Mouse (Mus musculus): Measurements from ENCODE around the gene Krt76.

Gene Krt76

DNA sequence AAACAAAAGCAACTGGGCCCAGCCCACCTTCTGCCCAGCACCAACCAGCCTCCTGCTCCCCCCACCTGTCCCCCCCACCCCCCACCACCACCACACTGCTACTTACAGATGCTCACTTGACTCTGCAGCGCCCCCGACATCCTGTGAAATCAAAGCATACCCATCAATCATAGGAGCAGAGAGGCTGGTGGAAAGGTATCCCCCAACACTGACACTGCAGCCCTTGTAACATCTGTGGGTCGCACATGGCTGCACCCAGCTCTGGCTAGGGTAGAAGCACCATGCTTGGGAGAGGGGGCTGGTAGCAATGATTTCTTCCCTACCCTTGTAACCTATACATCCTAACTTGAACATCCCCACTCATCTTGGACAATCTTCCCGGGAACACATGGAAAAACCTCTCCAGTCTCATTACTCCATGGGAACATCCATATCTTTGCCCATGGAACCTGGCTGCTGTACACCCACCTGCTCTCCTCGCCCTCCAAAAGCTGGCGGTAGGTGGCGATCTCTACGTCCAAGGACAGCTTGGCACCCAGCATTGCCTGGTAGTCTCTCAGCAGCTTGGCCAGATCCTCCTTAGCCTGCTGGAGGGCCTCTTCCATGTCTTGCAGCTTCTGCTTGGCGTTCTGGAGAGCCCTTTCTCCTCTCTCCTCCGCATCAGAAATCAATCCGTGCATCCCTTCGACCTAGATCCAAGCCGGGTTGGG lies 32.1 kb downstream of the Krt76 start:
- no peak for DNase-seq (ENCODE audit: extremely low read depth, insufficient read length, low spot score)

GRCm38 (mm10) chr15:101859735-101860170 lies 33.0 kb downstream of the Krt76 start:
- no peak for DNase-seq (ENCODE audit: extremely low read depth, insufficient read length, low spot score)

GRCm38 (mm10) chr15:101858673-101859425 lies 33.9 kb downstream of the Krt76 start:
- DNase-seq (ENCODE audit: extremely low read depth, insufficient read length, low spot score): no peak

- no peak for DNase-seq (ENCODE audit: extremely low read depth, insufficient read length, low spot score)
Observed at GRCm38 (mm10) chr15:101856696-101857095, 36.0 kb downstream of the Krt76 start.

GRCm38 (mm10) chr15:101855732-101856131 lies 37.0 kb downstream of the Krt76 start:
- DNase-seq (ENCODE audit: extremely low read depth, insufficient read length, low spot score): no peak

- no peak for DNase-seq (ENCODE audit: extremely low read depth, insufficient read length, low spot score)
Observed at GRCm38 (mm10) chr15:101854294-101854693, 38.4 kb downstream of the Krt76 start.

- DNase-seq (ENCODE audit: extremely low read depth, insufficient read length, low spot score): no peak
Observed at GRCm38 (mm10) chr15:101852571-101852970, 40.1 kb downstream of the Krt76 start.

- DNase-seq (ENCODE audit: extremely low read depth, insufficient read length, low spot score): no peak
Observed at GRCm38 (mm10) chr15:101850694-101851093, 42.0 kb downstream of the Krt76 start, which contains the start of gene Krt1. Gene Krt1 (minus strand): TSS chr15:101850794.

- DNase-seq (ENCODE audit: extremely low read depth, insufficient read length, low spot score): no peak
Observed at GRCm38 (mm10) chr15:101845971-101846403, 46.7 kb downstream of the Krt76 start.

GRCm38 (mm10) chr15:101843192-101843591 lies 49.5 kb downstream of the Krt76 start:
- DNase-seq (ENCODE audit: extremely low read depth, insufficient read length, low spot score): no peak

GRCm38 (mm10) chr15:101834784-101835328 lies 57.9 kb downstream of the Krt76 start:
- no peak for DNase-seq (ENCODE audit: extremely low read depth, insufficient read length, low spot score)
